Mouse (Mus musculus) midbrain, embryonic 14.5 days (tissue): ENCODE data around the gene Mtif2. TPM values are rescaled to one million over a fixed set of nuclear protein-coding genes. Genes with fewer than 3 reads are reported as not detected.
A peak's percentile ranks its signal among the peaks of the same experiment; 100 is the strongest.
"Not testable (repeated sequence)": the region's sequence is repeated elsewhere in the genome, so short reads cannot be mapped to it uniquely, and the experiment has no call there.

ENCODE experiments used
- ATAC-seq: fragments of 200-750 bp; cut with Nextera tagmentation; 2 replicates; pipeline ENCODE4 v1.8.0; 2017; ENCODE audit warnings: moderate number of reproducible peaks, moderate library complexity; ENCODE audit not compliant: low FRiP score, low TSS enrichment
- DNase-seq: peaks from one replicate; pipeline ENCODE4 v3.0.0-alpha.2; 2015
- H3K27ac ChIP-seq: fragments of 300-500 bp; sonication (generic); replicated peaks from 2 replicates; pipeline ENCODE4 v1.5.1; 2014; ENCODE audit warnings: mild to moderate bottlenecking, low read depth, low read length, moderate library complexity
- H3K27me3 ChIP-seq: fragments of 300-500 bp; sonication (generic); 2 replicates; pipeline ENCODE4 v1.6.1; 2014; ENCODE audit warnings: low read length, control low read depth, mixed read lengths; ENCODE audit not compliant: control insufficient read depth, insufficient read depth
- H3K36me3 ChIP-seq: fragments of 300-500 bp; sonication (generic); 2 replicates; pipeline ENCODE4 v1.6.1; 2014; ENCODE audit warnings: low read length, control low read depth; ENCODE audit not compliant: control insufficient read depth, insufficient read depth
- H3K4me1 ChIP-seq: fragments of 300-500 bp; sonication (generic); 2 replicates; pipeline ENCODE4 v1.6.1; 2014; ENCODE audit warnings: mild to moderate bottlenecking, antibody characterized with exemption, low read length, control low read depth; ENCODE audit not compliant: control insufficient read depth, insufficient read depth
- H3K4me2 ChIP-seq: fragments of 300-500 bp; sonication (generic); 2 replicates; pipeline ENCODE4 v1.6.1; 2014; ENCODE audit warnings: mild to moderate bottlenecking, low read length, moderate library complexity
- H3K4me3 ChIP-seq: fragments of 300-500 bp; sonication (generic); replicated peaks from 2 replicates; pipeline ENCODE4 v1.5.1; 2014; ENCODE audit warnings: low read depth, low read length
- H3K9ac ChIP-seq: fragments of 300-500 bp; sonication (generic); replicated peaks from 2 replicates; pipeline ENCODE4 v1.6.1; 2014; ENCODE audit warnings: mild to moderate bottlenecking, low read length, moderate library complexity
- H3K9me3 ChIP-seq: fragments of 300-500 bp; sonication (generic); 2 replicates; pipeline ENCODE4 v1.6.1; 2016; ENCODE audit warnings: low read length, control low read depth, mixed read lengths; ENCODE audit not compliant: control insufficient read depth
- WGBS: fragments of 180-500 bp; shearing (Covaris S2); extraction: QIAGEN DNeasy Blood & Tissue Kit; methylation state at CpG from one replicate; pipeline ENCODE4 v1.1.7; 2014; 5-methylcytosine and 5-hydroxymethylcytosine counted together
- polyA plus RNA-seq: library from polyadenylated mRNA; unstranded; fragments of >200 nt; fragmentation: Nextera tagmentation; extraction: Ambion mirVana; gene quantifications from 2 replicates; pipeline ENCODE4 v1.2.1, GENCODE M21; 2014

The Mtif2 gene
- polyA plus RNA-seq, 1 experiment from 2014 or later: 42.0 TPM

- peak; percentile 98 for ATAC-seq
- Histone ChIP-seq H3K36me3 (peaks cover 11% of the 10 kb centered on the region; the same call in 1 of the 2 replicates), H3K4me3 (peak within 1 kb of the TSS; percentile 40), H3K4me2 (peak within 1 kb of the TSS; percentile 68), H3K27ac (peak within 1 kb of the TSS; percentile 45; the same call in 1 of the 2 replicates), H3K4me1 (no peaks in the 10 kb centered on the region), H3K9me3 (no peaks in the 10 kb centered on the region), H3K27me3 (no peaks in the 10 kb centered on the region), H3K9ac (peak within 1 kb of the TSS; percentile 52)
- WGBS: 3% methylated on average over 40 of the region's 40 CpGs
- DNase-seq: peak; percentile 93
Observed at GRCm38 (mm10) chr11:29514682-29515412, 11.4 kb upstream of the Mtif2 start, which contains the start of gene Prorsd1. Gene Prorsd1, minus strand, starts transcription at chr11:29515033.

GRCm38 (mm10) chr11:29538201-29538600 is 12.0 kb downstream of the Mtif2 start:
- peaks cover 74% of the 10 kb centered on the region for H3K36me3 ChIP-seq
- no peaks in the 10 kb centered on the region for H3K27me3 ChIP-seq
- H3K4me2 ChIP-seq: no peak overlapping the region
- 96% methylated on average over 1 of the region's 1 CpGs for WGBS
- no peak overlapping the region for H3K27ac ChIP-seq
- DNase-seq (no peak), ATAC-seq (no peak)
- H3K4me3 ChIP-seq: no peak overlapping the region
- H3K9ac ChIP-seq: no peak overlapping the region
- no peaks in the 10 kb centered on the region for H3K4me1 ChIP-seq
- H3K9me3 ChIP-seq: no peaks in the 10 kb centered on the region

- WGBS: 88% methylated on average over 3 of the region's 3 CpGs
- no peak for DNase-seq
Observed at GRCm38 (mm10) chr11:29544225-29544945, 18.2 kb downstream of the Mtif2 start.

GRCm38 (mm10) chr11:29545150-29545752 is 19.0 kb downstream of the Mtif2 start:
- H3K9me3 ChIP-seq, H3K4me2 ChIP-seq, H3K27ac ChIP-seq, H3K4me3 ChIP-seq, H3K9ac ChIP-seq, DNase-seq, H3K4me1 ChIP-seq, H3K27me3 ChIP-seq, ATAC-seq: not testable (repeated sequence)
- 94% methylated on average over 4 of the region's 4 CpGs for WGBS
- peaks cover 53% of the 10 kb centered on the region for H3K36me3 ChIP-seq

More at GRCm38 (mm10) chr11:29544225-29544945, 18.2 kb downstream of the Mtif2 start:
- H3K9me3 ChIP-seq: no peaks in the 10 kb centered on the region
- no peak overlapping the region for H3K4me2 ChIP-seq
- peaks cover 58% of the 10 kb centered on the region for H3K36me3 ChIP-seq
- H3K9ac ChIP-seq: no peak overlapping the region
- H3K4me1 ChIP-seq: peaks cover 9% of the 10 kb centered on the region; the same call in 1 of the 2 replicates
- no peaks in the 10 kb centered on the region for H3K27me3 ChIP-seq
- no peak for ATAC-seq
- H3K27ac ChIP-seq: no peak overlapping the region
- H3K4me3 ChIP-seq: no peak overlapping the region

- not testable (repeated sequence) for DNase-seq, ATAC-seq, H3K27ac ChIP-seq, H3K9ac ChIP-seq, H3K4me1 ChIP-seq, H3K27me3 ChIP-seq, H3K9me3 ChIP-seq, H3K4me2 ChIP-seq, H3K4me3 ChIP-seq
- 92% methylated on average over 2 of the region's 2 CpGs for WGBS
- peaks cover 43% of the 10 kb centered on the region for H3K36me3 ChIP-seq
Observed at GRCm38 (mm10) chr11:29546297-29546696, 20.1 kb downstream of the Mtif2 start.

- Histone ChIP-seq H3K4me1 (peaks cover 9% of the 10 kb centered on the region; the same call in 1 of the 2 replicates), H3K9ac (peak overlapping the region; percentile 82), H3K27ac (no peak overlapping the region), H3K4me3 (peak overlapping the region; percentile 75), H3K27me3 (no peaks in the 10 kb centered on the region), H3K9me3 (no peaks in the 10 kb centered on the region), H3K4me2 (peak overlapping the region; percentile 77), H3K36me3 (peaks cover 38% of the 10 kb centered on the region)
- DNase-seq: no peak
- no peak for ATAC-seq
- 25% methylated on average over 2 of the region's 2 CpGs for WGBS
Observed at GRCm38 (mm10) chr11:29546762-29547161, 20.6 kb downstream of the Mtif2 start.

GRCm38 (mm10) chr11:29547249-29547751 is 21.1 kb downstream of the Mtif2 start:
- Histone ChIP-seq H3K9me3 (no peaks in the 10 kb centered on the region), H3K4me1 (peaks cover 9% of the 10 kb centered on the region; the same call in 1 of the 2 replicates), H3K4me3 (peak overlapping the region; percentile 75), H3K9ac (peak overlapping the region; percentile 82), H3K36me3 (peaks cover 33% of the 10 kb centered on the region), H3K4me2 (peak overlapping the region; percentile 77), H3K27me3 (no peaks in the 10 kb centered on the region), H3K27ac (peak overlapping the region; percentile 72)
- under 1% methylated on average over 27 of the region's 27 CpGs for WGBS
- DNase-seq (no peak), ATAC-seq (peak; percentile 47)

- under 1% methylated on average over 46 of the region's 46 CpGs for WGBS
- Histone ChIP-seq H3K4me2 (peak within 1 kb of the TSS; percentile 77), H3K27ac (peak within 1 kb of the TSS; percentile 72), H3K9ac (peak within 1 kb of the TSS; percentile 82), H3K9me3 (no peaks in the 10 kb centered on the region), H3K4me3 (peak within 1 kb of the TSS; percentile 75), H3K4me1 (peaks cover 9% of the 10 kb centered on the region; the same call in 1 of the 2 replicates), H3K36me3 (peaks cover 30% of the 10 kb centered on the region), H3K27me3 (no peaks in the 10 kb centered on the region)
- DNase-seq (peak; percentile 96), ATAC-seq (peak; percentile 98)
Observed at GRCm38 (mm10) chr11:29547752-29548503, 21.7 kb downstream of the Mtif2 start, which contains the start of the genes Clhc1 and Rps27a. Gene Clhc1, plus strand, starts transcription at chr11:29547950. Gene Rps27a, minus strand, starts transcription at chr11:29548109.
